Mouse (Mus musculus) thymus, postnatal 36 days (tissue): ENCODE measurements around the gene Fgfr2.
"Not testable (repeated sequence)": the region's sequence is repeated elsewhere in the genome, so short reads cannot be mapped to it uniquely, and the experiment has no call there.

ENCODE experiments used
- DNase-seq, 2 experiments: peaks; one replicate each; pipeline ENCODE4 v3.0.0; 2022; ENCODE audit warnings: mixed read lengths in 2 of 2

The Fgfr2 gene

DNA sequence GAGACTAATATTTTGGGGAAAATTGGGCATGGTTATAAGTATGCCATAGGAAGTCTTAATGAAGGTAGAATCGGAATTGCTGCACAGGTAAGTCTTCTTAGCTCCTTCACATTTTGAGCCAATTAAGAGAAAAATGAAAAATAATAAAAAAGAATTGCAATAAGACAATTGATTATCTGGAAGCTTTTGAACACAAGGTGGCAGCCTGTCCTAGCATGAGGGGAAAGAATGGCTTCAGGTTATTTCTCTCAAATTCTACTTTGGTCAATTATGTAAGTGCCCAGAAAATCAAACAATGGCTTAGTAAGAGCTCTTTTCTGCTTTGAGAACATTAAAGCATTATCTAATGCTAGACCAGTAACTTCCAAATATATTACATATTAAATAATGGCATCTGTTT lies 1688.9 kb downstream of the Fgfr2 start:
- DNase-seq = no peak

DNA sequence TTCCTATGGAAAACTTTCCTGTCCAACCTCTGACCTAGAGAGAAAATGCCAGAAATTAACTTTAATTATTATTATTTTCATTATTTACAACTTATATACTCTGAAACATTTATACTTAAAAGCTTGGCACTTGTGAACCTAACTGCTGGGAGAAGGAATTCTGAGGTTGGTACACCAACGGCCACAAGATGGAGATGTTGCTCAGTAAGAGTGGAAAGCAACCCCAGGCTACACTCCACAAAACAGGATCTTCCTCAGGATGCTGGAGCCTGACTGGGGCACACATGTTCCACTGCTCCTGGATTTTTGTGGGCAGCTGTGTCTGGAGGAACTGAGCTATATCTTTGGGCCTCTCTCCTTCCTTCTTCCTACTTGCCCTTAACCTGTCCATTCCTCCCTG lies 1690.9 kb downstream of the Fgfr2 start:
- DNase-seq = no peak

DNA sequence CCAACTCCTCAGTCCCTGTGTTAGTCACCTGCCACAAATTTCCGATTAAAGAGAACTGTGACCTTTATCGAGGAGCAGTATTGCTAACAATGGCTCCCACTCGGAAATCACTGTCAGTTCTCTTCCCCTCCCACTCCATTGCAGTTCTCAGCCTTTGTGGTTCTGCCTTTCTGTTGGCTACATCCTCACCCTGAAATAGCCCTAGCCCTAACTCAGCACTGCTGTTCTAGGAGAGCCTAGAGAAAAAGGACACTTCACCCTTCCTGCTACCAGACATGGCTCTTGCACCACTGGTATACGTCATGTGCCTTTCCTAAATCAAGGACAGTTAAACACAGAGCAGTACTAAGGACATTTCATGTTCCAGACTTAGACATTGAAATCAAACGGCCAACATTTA lies 1695.8 kb downstream of the Fgfr2 start:
- no peak for DNase-seq

DNA sequence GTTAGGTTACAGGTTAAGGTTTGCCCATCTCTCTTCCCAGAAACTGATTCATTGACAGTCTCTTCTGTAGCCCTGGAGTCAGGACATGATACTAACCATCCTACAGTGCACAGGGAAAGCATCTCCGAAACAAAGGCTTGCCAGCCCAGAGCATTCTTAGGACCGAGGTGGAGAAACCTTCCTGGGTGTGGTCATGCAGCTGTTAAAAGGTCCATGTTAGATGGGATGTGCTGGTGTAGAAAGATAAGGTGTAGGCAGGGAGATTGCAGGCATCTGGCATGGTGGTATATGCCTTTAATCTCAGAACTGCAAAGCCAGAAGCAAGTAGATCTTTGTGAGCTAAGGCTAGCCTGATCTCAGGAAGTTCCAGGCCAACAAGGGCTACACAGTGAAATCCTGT lies 1698.2 kb downstream of the Fgfr2 start:
- DNase-seq = no peak

DNA sequence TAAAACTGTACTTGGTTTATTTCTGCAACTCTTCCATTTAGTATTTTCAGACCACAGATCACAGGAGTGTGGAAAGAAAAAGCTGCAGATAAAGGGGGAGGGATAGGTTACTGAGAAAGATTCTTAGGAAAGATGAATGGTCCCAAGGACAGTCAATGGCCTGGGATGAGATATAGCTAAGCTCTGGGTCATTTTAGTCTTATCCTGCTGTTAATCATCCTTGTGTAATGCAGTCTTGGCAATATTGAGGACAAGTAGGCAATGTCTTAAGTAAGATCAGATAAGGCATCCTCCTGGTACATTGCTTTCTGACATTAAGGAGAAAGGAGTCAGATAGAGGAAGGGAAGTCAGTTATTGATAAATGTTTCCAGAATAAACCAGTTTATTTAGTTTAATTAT lies 1705.5 kb downstream of the Fgfr2 start:
- DNase-seq = no peak

DNA sequence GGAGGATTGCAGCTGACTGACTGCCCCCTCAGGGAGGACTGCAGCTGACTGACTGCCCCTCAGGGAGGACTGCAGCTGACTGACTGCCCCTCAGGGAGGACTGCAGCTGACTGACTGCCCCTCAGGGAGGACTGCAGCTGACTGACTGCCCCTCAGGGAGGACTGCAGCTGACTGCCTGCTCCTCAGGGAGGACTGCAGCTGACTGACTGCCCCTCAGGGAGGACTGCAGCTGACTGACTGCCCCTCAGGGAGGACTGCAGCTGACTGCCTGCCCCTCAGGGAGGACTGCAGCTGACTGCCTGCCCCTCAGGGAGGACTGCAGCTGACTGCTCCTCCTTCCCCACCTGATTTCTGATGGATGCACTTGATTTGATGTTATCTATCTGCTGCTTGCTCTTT lies 1706.4 kb downstream of the Fgfr2 start:
- DNase-seq = not testable (repeated sequence)

DNA sequence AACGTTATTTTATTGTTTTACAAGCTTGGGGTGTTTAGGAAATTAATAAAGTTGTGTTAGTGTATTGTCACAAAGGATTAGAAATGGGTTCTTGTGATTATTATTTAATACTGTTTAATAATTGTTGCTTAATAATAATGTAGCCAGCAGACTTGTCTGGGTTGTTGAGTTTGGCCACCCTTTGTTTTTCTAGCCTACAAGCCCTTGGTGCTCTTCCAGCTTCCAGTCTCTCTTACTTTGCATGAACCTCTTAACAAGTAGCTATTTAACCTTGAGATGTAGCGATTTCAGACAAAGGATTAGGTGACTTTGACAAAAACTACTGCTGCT lies 1711.2 kb downstream of the Fgfr2 start:
- DNase-seq = no peak

DNA sequence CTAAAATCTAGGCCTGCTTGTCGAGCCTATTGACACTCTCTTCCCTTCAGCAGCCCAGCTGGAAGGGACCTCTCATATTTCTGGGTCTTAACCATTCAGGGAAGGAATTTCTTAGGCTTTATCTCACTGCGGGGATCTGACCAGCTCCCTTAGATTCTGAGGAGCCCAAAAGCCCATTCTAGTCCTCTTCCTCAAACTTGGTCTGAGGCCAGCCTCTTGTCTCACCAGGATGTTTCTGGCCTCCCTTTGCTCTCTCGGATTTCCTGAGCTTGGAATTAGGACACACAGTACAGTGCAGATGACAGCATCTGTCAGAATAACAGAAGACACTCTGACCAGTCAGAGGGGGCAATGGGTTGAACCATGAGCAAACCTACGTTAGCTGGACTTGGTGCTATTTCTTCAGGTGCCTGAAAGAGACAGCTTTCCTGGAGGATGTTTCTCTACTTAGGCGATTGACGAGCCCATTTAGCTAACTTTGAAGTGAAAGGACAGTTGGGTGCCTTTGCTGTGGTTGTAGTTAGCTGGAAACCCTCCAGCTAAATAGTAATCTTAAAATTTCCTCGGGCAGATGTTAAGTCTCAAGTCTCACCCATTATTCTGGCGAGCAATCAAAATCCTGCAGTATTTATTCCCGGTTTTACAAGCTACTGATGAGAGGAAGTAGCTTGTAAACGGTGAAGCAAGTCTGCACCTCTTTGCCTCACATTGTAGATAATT lies 1711.8 kb downstream of the Fgfr2 start:
- no peak for DNase-seq

DNA sequence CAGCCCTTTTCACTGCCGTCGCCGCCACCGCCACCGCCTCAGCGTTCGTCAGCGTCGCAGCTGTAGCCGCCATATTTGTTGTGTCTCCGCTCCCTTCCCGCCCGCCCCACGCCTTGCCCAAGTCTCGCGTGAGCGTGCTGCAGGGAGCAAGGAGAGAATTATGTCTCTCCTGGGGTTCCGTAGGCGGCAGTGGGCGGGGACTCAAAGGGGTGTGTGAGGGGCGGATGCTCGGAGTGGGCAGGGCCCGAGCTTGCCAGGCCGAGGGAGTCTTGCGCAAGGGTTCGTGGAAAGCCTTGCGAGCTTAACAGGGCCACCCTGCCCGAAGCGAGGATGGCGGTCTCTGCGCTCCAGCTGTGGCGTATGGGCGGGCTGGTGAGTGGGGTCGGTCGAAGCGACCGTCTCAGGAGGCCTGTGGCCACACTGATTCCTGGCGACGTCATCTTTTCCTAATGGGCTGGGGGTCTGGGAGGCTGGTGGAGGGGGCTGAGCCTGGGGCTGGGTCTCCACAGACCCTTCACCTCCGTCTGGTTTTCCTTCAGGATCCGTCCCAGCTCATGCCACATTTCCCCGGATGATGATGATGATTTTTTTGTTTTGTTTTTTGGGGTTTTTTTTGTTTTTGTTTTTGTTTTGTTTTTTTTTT lies 1712.6 kb downstream of the Fgfr2 start, which contains the start of the genes Ikzf5 and Acadsb:
Ikzf5 (minus strand) TSS at position 106 of the 643 bp plus-strand sequence.
Acadsb (plus strand) TSS at position 186 of the 643 bp plus-strand sequence.
- DNase-seq = peak; percentile 99 to 100

DNA sequence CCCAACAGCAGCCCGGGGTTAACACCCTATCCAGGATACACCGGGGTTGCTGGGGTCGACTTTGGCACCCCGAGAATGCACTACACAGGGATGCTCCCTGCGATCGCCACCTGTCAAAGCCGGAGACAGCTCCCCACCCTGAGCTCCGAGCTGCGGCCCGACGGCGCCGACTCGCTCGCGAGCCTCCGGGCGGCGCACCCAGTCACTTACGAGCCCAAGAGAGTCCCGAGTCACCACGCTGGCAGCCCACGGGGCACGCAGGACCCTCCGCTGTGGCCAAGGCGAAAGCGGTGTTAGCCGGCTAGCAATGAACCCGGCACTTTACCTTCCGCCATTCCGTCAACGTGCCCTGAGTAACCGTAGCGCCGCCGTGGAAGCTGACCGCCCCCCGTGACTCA lies 1713.2 kb downstream of the Fgfr2 start:
- no peak for DNase-seq

DNA sequence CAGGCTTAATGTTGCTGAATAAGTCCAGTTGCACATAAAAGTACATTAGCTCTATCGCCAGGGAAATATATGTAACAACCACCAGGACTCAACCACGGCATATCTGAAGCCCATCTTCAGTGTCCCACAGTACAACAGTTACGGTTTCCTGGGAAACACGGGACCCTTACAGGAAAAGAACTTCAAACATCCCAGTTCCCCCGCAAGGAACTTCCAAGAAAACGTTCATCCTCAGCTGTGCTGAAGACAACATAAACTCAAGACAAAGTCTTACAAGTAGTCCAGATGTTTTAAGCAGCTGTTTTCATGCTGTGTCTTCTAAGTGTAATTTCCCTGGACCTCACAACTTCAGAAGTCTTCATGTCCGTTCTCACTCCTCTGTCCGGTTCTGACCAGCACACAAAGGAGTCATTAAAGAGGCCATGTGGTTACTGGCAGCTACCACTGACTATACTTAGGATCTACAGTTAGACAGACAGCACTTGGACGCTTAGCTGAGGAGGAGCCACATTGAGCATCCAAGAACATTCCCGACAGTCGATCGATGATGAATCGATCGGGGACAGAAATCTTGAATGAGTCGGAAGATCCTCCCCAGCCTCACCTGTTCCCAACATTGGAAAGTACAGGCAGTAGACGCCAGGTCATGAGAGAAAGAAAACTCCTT lies 1713.7 kb downstream of the Fgfr2 start:
- DNase-seq = no peak

DNA sequence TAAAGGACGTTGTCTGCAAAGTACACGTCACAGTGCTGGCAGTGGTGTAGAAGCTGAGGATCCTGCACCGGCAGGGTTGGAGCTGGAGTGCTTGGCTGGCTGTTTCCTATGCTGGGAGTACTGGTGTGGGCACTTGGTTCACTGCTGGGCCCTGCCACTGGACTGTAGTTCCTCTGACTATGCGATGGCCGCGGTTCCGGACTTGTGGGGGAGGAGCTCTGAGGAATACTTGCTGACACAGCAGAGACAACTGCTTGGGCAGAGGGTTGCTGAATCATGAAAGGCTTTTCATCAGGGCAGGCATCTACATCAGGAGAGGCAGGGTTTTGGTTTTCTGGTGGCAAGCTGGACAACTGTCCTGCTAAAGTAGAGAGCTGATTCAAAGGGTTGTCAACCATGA lies 1731.4 kb downstream of the Fgfr2 start:
- not testable (repeated sequence) for DNase-seq

DNA sequence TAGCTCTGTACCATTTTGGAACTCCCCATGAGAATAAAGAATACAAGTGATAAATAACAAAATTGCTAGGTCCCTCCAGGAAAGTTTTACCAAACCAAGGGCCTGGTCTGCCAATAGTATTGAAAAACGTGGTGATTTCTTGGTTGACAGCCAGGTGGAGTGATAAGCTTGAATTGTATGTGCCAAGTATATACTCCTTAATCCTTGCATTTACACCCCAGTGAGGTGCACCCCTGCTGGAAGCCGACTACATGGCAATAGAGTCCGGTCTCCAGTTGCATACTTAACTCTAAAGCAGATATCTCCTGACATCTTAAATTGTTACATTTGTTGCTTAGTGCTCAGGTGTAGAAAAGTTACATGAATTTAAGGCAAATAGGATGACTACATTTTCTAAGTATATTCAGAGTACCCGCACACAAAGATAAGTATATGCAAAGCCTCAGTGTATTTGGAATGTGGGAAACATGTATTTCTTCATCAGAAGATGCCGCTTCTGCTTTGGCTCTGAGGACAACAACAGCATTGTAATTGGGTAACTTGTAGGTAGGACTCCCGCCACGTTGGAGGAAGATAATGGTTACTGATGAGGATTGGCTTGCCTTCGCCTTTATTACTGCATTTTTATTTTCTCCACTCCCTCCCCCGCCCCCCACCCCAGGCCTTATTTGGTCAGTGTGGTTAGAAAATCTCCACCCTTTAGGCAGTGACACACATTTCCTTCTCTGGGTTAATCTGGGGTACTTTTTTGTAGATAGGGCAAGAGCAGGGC lies 1751.1 kb downstream of the Fgfr2 start:
- no peak for DNase-seq

DNA sequence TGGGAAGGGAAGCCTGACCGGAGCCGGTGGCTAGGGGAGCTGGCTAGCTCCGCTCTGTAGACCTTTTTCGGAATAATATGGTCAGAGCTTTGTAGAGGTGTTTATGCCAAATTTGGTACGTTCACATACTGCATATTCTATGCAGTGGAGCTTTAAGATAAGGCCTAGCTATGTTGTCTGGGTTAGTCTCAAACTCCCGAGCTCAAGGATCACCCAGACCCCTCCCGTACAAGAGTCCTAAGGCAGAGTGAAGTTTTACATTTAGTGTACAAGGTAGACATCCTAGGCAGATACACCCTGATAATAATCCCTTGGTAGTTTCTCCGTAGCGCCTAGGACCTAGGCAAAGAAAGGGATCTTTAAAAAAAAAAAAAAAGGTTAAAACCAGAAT lies 1751.7 kb downstream of the Fgfr2 start:
- DNase-seq = no peak

DNA sequence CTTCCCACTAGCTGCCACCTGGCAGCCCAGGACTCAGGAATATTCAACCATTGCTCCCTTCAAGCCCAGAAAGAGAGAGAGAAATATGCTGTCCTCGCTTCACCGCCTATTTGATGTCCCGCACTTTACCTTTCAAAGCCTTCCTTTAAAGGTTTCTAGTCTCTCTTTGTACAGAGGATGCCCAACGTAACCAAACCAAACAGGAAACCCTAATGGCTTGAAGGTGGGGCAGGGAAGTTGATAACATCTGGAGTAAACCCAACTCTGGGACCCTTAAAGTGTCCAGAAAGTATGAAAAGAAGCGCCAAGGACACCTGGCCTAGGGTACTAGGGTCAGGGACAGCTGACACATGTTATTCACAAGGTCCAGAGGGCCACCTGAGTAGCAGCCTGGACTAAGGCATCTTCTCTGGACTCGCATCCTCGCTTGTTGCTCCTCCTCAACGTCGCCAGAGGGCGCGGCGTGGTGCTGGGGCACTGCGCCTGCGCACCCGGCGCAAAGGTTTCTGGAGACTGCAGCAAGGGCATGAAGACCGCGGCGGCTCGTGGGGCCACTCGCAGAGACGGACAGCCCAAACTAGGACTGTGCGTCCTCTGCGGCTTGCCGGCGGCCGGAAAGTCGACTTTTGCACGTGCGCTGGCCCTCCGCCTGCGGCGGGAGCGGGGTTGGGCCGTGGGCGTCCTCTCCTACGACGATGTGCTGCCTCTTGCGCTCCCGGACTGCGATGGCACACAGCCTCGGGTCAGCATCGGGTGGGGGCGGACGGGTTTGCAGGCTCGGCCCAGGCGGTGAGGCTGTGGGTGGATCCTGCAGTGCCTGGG lies 1752.3 kb downstream of the Fgfr2 start, which contains the start of gene Pstk:
Pstk (plus strand) TSS at position 494 of the 822 bp plus-strand sequence.
- peak; percentile 82 to 85 for DNase-seq

DNA sequence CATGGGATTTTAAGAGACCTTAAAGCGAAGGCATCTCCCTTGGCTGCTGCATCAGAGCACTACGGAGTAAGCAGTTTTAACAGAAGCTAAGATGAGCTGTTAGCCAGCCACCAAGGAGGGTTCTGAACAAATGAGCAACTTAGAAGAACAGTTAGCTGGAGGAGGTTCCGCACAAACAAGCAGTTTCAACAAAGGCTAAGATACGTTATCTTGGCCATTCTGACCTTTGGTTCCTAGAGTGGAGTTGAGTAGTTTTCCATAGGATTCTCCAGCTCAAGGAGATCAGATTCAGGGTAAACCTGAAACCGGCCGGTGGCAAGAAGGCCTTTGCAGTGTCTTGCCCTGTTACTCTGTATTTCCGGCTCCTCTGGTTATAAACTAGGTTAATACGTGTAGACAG lies 1759.0 kb downstream of the Fgfr2 start:
- no peak for DNase-seq

DNA sequence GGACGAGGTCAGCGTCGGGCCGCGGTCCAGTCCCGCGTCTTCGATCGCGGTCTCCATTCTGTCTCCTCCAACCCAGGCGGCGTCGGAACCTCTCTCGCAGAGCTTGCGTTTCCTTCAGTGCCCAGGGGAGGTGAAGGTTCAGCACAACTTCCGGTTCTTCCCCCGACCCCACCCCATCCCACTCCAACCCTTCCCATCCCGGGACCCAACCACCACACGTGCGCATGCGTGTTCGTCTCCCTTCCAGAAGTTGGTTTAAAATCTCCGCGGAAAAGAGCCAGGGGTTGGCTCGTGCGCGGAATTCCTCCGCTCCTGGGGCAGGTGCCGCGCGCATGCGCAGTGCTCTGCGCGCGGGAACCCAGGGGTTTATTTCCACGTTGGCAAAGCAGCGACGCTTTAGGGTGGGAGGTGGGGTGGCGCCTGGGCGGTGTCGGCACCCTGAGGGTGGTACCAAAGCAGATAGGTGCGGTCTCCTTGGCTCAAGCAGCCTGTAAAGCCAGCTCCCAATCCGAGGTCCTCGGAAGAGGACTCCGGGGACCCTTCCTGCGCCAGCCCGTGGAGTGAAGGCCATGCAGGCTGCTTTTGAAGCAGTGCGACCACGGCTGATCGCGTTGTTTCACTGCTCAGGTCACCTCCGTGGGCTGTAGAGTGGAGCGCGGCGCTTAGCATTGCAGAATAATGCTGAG lies 1760.4 kb downstream of the Fgfr2 start, which contains the start of gene 2310057M21Rik:
2310057M21Rik (minus strand) TSS at position 145 of the 686 bp plus-strand sequence.
- peak; percentile 87 for DNase-seq

DNA sequence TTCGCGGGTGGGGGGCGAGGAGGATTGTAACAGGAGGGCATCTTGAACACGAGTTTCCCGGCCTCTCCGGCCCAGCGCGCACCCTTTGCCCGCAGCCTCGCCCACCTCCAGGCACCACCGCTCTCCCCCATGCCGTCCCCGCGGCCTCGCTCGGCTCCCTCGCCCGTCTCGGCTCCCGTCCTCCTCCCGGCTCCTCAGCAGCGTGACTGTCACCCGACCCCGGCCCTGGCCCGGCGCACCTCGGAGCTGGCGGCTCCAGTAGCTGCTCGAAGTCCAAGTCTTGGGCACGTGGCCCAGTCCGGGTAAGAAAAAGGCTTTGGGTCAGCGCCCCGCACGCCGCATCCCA lies 1760.9 kb downstream of the Fgfr2 start:
- no peak for DNase-seq

DNA sequence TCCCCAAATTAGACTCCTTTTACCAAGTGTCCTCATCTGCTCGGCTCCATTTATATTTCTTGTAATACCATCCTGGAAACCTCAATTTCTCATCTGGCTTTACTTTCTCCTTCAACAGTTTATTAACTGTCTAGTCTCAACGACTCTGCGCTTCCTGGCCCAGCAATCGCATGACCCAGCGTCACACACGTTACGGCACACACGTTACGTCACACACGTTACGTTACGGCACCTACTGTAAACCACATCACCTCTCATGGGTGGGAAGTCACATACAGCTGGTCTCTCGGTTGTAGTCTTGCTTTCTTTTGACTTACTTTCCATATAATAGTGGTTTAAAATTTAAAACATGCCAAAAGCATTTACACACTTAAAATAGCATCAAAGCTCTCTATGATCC lies 1767.0 kb downstream of the Fgfr2 start:
- no peak for DNase-seq

DNA sequence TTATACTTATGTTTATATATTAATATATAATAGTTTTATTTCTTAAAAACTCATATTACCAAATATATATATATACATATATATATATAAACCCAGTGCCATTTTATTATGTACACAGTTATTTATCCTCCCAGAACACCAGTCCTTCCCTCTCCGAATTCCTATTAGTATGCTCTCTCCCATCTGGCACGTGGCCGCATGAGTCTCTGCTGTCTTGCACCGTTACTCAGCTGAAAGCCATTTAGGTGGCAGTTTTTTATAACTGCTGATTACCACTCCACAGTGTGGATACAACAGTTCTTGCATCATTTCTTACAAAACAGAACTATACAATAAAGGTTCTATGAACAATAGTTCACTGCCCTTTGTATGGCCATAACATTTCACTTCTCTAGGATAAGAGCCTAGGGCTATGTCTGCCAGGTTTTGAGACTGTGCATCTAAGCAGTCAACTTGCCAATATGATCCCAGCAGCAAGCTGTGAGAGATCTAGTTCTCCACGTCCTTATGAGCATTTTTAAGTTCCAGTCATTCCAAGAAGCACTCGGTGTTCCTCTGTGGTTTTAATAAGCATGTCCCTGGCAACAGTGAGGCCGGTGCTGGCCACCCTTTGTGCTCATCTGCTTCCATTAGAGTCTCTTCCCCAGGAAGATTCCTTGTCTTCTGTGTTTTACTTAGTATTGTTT lies 1777.2 kb downstream of the Fgfr2 start:
- DNase-seq = no peak

DNA sequence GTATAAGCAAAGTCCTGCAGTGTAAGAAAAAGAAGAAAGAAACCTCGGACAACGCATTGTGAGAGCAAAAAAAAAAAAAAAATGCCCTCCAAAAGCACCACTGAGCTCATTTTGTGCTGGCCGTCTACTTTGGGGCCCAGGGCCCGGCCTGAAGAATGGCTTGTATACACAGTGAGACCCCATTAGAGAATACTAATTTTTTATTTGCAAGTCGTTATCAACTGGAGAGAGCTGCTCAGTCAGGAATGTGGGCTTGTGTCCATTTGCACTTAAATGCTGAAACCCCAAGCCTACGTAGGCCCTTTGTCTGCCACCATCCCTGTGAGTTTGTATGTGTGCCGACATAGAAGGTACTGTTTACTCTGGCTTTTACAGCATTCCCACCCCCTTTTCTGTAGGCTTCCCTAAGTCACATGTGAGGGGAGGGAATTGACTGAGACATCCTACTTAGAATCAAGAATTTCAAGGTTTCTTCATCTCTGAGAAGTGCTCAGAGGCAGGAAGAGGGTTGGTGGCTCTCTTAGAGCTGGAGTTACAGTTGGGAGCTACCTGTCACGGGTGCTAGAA lies 1785.6 kb downstream of the Fgfr2 start:
- DNase-seq = no peak
